Mouse (Mus musculus) brain, embryonic 14.5 days (tissue): ENCODE measurements at regions not wholly inside any gene's neighbourhood (a gene's known extent, or its start where the extent isn't known, plus 50 kb on each side); places are given as distances from the start of the nearest gene placed in this dataset.

ENCODE experiments used
- CTCF ChIP-seq: fragments of 200-500 bp; IDR thresholded peaks from 2 replicates; pipeline ENCODE4 v1.5.1; 2012; ENCODE audit warnings: inconsistent platforms, mild to moderate bottlenecking, moderate library complexity, borderline replicate concordance; ENCODE audit not compliant: insufficient read depth, insufficient read length; ENCODE audit errors: extremely low read depth
- POLR2A ChIP-seq: fragments of 200-500 bp; IDR thresholded peaks from 2 replicates; pipeline ENCODE4 v1.6.1; 2012; ENCODE audit warnings: mild to moderate bottlenecking, inconsistent platforms, borderline replicate concordance; ENCODE audit not compliant: poor library complexity, insufficient read depth, insufficient read length, severe bottlenecking; ENCODE audit errors: extremely low read depth

DNA sequence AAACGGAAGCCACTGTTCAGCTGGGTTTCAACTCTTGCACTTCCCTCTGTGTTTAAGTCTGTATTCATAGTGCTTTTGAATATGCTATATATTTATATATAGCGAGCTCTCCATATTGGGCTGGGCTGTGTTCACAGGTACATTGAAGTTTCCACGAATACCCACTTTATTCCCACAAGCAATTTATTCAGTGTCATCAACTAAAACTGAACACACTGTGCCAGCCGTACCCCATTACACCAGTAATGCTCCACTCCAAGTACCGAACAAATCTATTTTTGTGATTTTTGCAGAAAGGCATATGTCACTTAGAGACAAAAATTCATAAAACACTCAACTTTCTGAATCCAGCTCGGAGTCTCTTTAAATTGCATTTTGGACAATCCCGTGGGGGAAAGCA lies 1048.5 kb downstream of the Sorcs1 start:
- TF ChIP-seq CTCF (no peak), POLR2A (no peak)
